Mouse (Mus musculus): ENCODE results near the gene C130032M10Rik. TPM values are rescaled to one million over a fixed set of nuclear protein-coding genes. Genes with fewer than 3 reads are reported as not detected.
"Not testable (repeated sequence)": the region's sequence is repeated elsewhere in the genome, so short reads cannot be mapped to it uniquely, and the experiment has no call there.

The C130032M10Rik gene
- polyA plus RNA-seq, 1 experiment from 2014 or later: 0.21 TPM

DNA sequence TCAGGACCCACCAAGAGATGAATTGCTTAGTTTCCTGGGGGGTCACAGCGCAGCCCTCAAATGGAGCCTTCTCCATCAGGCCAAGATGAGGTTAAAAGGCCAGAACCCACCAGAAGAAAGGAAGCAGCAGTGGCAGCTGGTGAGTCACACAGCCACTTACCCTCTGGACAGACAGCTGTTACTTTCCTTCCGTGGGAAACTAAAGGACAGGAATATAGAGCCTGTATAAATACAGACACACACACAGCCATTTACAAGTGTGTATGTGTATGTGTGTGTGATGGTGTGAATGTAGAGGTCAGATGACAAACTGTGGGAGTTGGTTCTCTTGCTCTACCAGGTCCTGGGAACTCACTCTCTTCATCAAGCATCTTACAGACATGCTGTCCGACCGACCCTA is 8.9 kb upstream of the C130032M10Rik start:
- no peak for ATAC-seq (ENCODE audit: low read depth)
- no peak overlapping the region for H3K4me3 ChIP-seq (ENCODE audit: low read length)

DNA sequence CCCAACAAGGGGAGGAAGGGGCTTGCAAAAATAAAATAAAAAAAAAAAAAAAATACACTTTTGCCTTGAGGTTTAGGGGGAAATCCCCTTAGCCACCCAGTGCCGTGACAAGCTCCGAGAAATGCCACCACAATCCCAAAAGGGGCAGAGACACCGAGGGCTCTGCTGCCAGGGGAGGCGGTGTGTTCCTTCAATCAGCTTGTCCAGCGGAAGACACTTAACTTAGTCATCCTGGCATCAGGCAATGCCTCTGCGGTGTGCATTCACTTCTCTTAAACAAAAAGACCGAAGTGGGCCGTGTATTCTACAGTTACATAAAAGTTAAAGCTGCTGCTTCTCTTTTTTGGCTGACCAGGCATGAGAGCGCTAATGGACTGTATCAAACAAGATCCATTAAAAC is 8.1 kb upstream of the C130032M10Rik start:
- peaks cover 20% of the 10 kb centered on the region for H3K36me3 ChIP-seq (ENCODE audit: control insufficient read depth, insufficient read depth, low read length)
- H3K9me3 ChIP-seq (ENCODE audit: control insufficient read depth, low read length): peaks cover 17% of the 10 kb centered on the region
- H3K9ac ChIP-seq (ENCODE audit: low read length): no peak overlapping the region
- no peaks in the 10 kb centered on the region for H3K27me3 ChIP-seq (ENCODE audit: control insufficient read depth, insufficient read depth, low read depth, low read length)
- no peak overlapping the region for H3K4me3 ChIP-seq (ENCODE audit: low read length)
- H3K4me1 ChIP-seq (replicated peaks; ENCODE audit: control insufficient read depth, insufficient read depth, low read length): no peaks in the 10 kb centered on the region
- 87% methylated on average over 9 of the region's 9 CpGs for WGBS
- no peak overlapping the region for H3K27ac ChIP-seq (ENCODE audit: low read length)
- no peak for ATAC-seq (ENCODE audit: low read depth)
- H3K4me2 ChIP-seq (ENCODE audit: low read depth, low read length): no peak overlapping the region

More for the DNA sequence above, 8.9 kb upstream of the C130032M10Rik start:
- H3K27me3 ChIP-seq (ENCODE audit: control insufficient read depth, insufficient read depth, low read depth, low read length): no peaks in the 10 kb centered on the region
- no peak overlapping the region for H3K9ac ChIP-seq (ENCODE audit: low read length)
- 63% methylated on average over 4 of the region's 4 CpGs for WGBS
- peaks cover 13% of the 10 kb centered on the region; the same call in 1 of the 2 replicates for H3K36me3 ChIP-seq (ENCODE audit: control insufficient read depth, insufficient read depth, low read length)
- H3K9me3 ChIP-seq (ENCODE audit: control insufficient read depth, low read length): peaks cover 10% of the 10 kb centered on the region; the same call in 1 of the 2 replicates
- H3K4me1 ChIP-seq (replicated peaks; ENCODE audit: control insufficient read depth, insufficient read depth, low read length): no peaks in the 10 kb centered on the region
- no peak overlapping the region for H3K4me2 ChIP-seq (ENCODE audit: low read depth, low read length)
- no peak overlapping the region for H3K27ac ChIP-seq (ENCODE audit: low read length)

DNA sequence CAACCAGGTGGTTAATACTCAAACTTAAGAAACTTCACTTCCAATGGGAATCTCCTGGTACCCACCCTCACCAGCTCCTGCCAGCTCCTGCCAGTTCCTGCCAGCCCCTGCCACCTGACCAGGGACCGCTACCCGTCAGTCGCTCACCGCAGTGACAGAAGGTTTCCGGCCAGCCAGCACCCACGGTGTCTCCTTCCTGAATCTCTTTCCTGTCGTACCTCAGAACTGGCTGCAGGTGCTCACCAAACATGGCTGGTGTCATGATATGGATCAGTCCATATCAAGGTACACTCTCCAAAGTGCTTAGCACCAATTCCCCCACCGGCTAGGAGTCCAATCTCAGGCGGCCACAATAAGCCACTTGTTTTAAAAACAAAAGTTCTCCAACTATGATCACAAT is 5.7 kb upstream of the C130032M10Rik start:
- Histone ChIP-seq H3K36me3 (ENCODE audit: control insufficient read depth, insufficient read depth, low read length) (peaks cover 39% of the 10 kb centered on the region), H3K9ac (ENCODE audit: low read length) (no peak overlapping the region), H3K27me3 (ENCODE audit: control insufficient read depth, insufficient read depth, low read depth, low read length) (no peaks in the 10 kb centered on the region), H3K27ac (ENCODE audit: low read length) (no peak overlapping the region), H3K4me1 (replicated peaks; ENCODE audit: control insufficient read depth, insufficient read depth, low read length) (no peaks in the 10 kb centered on the region), H3K9me3 (ENCODE audit: control insufficient read depth, low read length) (peaks cover 38% of the 10 kb centered on the region), H3K4me2 (ENCODE audit: low read depth, low read length) (no peak overlapping the region), H3K4me3 (ENCODE audit: low read length) (no peak overlapping the region)
- WGBS: 91% methylated on average over 9 of the region's 9 CpGs
- no peak for ATAC-seq (ENCODE audit: low read depth)

DNA sequence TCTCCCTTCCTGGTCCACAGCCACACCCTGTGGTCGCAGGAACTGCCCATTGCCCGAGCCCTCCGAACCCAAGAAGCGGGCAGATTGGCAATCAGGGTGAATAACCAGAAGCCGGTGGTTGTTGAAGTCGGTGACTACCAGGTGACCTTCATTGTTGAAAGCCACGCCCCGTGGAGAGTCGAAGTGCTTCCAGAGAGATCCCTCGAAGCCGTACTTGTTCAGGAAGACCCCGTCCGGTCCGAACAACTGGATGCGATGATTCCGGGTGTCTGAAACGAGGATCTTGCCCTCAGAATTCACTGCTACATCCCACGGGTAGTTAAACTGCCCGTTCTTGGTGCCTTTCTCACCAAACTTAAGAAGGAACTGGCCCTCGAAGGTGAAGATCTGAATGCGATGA is 2.7 kb upstream of the C130032M10Rik start:
- no peak overlapping the region for H3K9ac ChIP-seq (ENCODE audit: low read length)
- 98% methylated on average over 21 of the region's 21 CpGs for WGBS
- H3K4me3 ChIP-seq (ENCODE audit: low read length): no peak overlapping the region
- H3K9me3 ChIP-seq (ENCODE audit: control insufficient read depth, low read length): peaks cover 38% of the 10 kb centered on the region
- no peak overlapping the region for H3K27ac ChIP-seq (ENCODE audit: low read length)
- H3K4me1 ChIP-seq (replicated peaks; ENCODE audit: control insufficient read depth, insufficient read depth, low read length): peaks cover 7% of the 10 kb centered on the region; the same call in 1 of the 2 replicates
- no peak for ATAC-seq (ENCODE audit: low read depth)
- peaks cover 34% of the 10 kb centered on the region for H3K36me3 ChIP-seq (ENCODE audit: control insufficient read depth, insufficient read depth, low read length)
- H3K4me2 ChIP-seq (ENCODE audit: low read depth, low read length): no peak overlapping the region
- H3K27me3 ChIP-seq (ENCODE audit: control insufficient read depth, insufficient read depth, low read depth, low read length): no peaks in the 10 kb centered on the region

DNA sequence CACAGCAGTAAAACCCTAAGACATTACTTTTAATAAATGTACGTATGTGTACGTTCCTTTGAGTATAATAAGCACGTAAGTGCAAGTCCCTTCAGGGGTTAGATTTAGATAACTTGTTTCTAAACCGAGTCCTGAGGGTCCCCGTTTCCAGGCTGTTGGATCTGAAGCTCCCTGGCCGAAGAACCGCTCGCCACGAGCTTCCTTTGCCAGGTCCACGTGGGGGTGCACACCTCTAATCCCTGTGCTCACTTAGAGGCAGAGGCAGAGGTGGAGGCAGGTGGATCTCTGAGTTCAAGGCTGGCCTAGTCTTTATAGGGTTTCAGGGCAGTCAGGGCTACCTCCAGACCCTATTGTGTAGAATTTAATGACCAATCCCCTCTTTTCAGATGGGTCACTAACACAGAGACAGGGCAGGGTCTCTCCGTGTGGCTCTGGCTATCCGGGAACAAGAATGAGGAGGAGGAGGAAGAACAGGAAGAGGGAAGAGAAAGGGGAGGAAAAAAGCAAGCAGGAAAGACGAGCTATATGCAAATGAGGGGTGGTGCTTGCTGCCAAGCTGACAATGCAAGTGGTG is 2.5 kb downstream of the C130032M10Rik start:
- Histone ChIP-seq H3K9ac (ENCODE audit: low read length) (no peak overlapping the region), H3K36me3 (ENCODE audit: control insufficient read depth, insufficient read depth, low read length) (peaks cover 12% of the 10 kb centered on the region), H3K27me3 (ENCODE audit: control insufficient read depth, insufficient read depth, low read depth, low read length) (no peaks in the 10 kb centered on the region), H3K9me3 (ENCODE audit: control insufficient read depth, low read length) (peaks cover 15% of the 10 kb centered on the region), H3K27ac (ENCODE audit: low read length) (no peak overlapping the region), H3K4me3 (ENCODE audit: low read length) (no peak overlapping the region), H3K4me2 (ENCODE audit: low read depth, low read length) (no peak overlapping the region), H3K4me1 (replicated peaks; ENCODE audit: control insufficient read depth, insufficient read depth, low read length) (peaks cover 7% of the 10 kb centered on the region; the same call in 1 of the 2 replicates)
- no peak for ATAC-seq (ENCODE audit: low read depth)
- 73% methylated on average over 13 of the region's 13 CpGs for WGBS

DNA sequence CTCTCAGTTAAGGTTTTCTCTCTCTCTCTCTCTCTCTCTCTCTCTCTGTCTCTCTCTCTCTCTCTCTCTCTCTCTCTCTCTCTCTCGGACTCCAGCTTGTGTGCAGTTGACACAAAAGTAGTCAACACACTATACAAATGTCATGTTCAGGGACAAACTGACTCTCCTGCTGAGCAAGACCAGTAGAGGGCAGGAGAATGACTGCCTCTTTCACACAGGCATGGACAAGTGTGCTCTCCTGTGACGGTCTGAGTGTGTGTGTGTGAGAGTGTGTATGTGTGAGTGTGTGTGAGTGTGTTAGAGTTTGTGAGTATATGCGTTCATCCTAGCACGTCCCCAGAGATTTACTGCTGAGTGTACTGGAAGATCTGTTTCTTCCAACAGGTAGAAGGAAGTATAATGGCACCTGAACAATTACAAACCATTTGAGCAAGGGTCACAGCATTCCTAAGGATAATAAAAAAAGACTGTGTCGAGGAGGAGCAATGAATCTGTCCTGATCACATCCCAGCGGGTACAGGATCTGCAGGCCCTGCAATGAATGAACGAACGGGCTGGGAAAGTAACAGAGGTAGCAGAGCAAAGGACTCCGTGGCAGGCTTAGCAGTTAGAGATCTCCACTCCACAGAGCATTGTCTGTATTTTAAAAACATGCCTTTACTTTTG is 3.4 kb downstream of the C130032M10Rik start:
- 59% methylated on average over 9 of the region's 9 CpGs for WGBS
- ATAC-seq (ENCODE audit: low read depth): no peak
- H3K27me3 ChIP-seq (ENCODE audit: control insufficient read depth, insufficient read depth, low read depth, low read length): no peaks in the 10 kb centered on the region
- peaks cover 7% of the 10 kb centered on the region; the same call in 1 of the 2 replicates for H3K4me1 ChIP-seq (replicated peaks; ENCODE audit: control insufficient read depth, insufficient read depth, low read length)
- no peak overlapping the region for H3K4me3 ChIP-seq (ENCODE audit: low read length)
- H3K36me3 ChIP-seq (ENCODE audit: control insufficient read depth, insufficient read depth, low read length): peaks cover 3% of the 10 kb centered on the region
- no peak overlapping the region for H3K9ac ChIP-seq (ENCODE audit: low read length)
- peaks cover 5% of the 10 kb centered on the region for H3K9me3 ChIP-seq (ENCODE audit: control insufficient read depth, low read length)
- no peak overlapping the region for H3K4me2 ChIP-seq (ENCODE audit: low read depth, low read length)
- H3K27ac ChIP-seq (ENCODE audit: low read length): no peak overlapping the region

DNA sequence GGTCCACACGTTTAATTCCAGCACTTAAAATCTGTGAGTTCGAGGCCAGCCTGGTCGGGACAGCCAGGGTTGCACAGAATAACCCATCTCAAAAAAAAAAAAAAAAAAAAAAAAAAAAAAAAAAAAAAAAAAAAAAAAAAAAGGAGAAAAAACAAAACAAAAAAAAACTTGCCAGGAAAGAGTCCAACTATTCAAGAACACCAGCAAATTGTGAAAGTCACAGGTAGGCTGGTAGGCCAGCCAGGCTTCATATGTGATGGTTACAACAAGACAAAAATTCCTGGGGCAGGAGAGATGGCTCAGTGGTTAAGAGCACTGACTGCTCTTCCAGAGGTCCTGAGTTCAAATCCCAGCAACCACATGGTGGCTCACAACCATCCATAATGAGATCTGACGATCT is 5.0 kb downstream of the C130032M10Rik start:
- H3K27ac ChIP-seq (ENCODE audit: low read length); ATAC-seq (ENCODE audit: low read depth); H3K4me2 ChIP-seq (ENCODE audit: low read depth, low read length); H3K9me3 ChIP-seq (ENCODE audit: control insufficient read depth, low read length); H3K27me3 ChIP-seq (ENCODE audit: control insufficient read depth, insufficient read depth, low read depth, low read length); H3K4me1 ChIP-seq (replicated peaks; ENCODE audit: control insufficient read depth, insufficient read depth, low read length); H3K36me3 ChIP-seq (ENCODE audit: control insufficient read depth, insufficient read depth, low read length); H3K9ac ChIP-seq (ENCODE audit: low read length); H3K4me3 ChIP-seq (ENCODE audit: low read length): not testable (repeated sequence)
- WGBS: 63% methylated on average over 4 of the region's 4 CpGs

DNA sequence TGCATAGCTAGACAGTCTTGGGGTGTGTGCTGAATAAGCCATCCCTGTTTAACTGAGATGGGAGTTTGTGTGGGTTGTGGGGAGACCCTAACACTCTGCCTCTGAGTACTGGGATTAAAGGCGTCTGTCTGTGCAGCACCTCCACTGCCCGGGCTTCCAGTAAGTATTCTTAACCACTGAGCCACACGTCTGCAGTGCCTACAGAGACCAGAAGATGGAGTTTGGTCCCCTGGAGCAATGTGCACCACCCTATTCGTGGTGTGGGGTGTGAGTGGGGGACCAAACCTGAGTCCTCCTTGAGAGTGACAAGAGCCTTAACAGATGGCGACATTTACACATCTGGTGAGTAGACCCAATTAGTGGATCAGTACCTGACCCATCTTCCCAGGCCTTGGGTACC is 6.5 kb downstream of the C130032M10Rik start:
- Histone ChIP-seq H3K27ac (ENCODE audit: low read length) (no peak overlapping the region), H3K9me3 (ENCODE audit: control insufficient read depth, low read length) (no peaks in the 10 kb centered on the region), H3K27me3 (ENCODE audit: control insufficient read depth, insufficient read depth, low read depth, low read length) (no peaks in the 10 kb centered on the region), H3K36me3 (ENCODE audit: control insufficient read depth, insufficient read depth, low read length) (no peaks in the 10 kb centered on the region), H3K4me2 (ENCODE audit: low read depth, low read length) (no peak overlapping the region), H3K4me1 (replicated peaks; ENCODE audit: control insufficient read depth, insufficient read depth, low read length) (peaks cover 15% of the 10 kb centered on the region), H3K4me3 (ENCODE audit: low read length) (no peak overlapping the region), H3K9ac (ENCODE audit: low read length) (no peak overlapping the region)
- 53% methylated on average over 5 of the region's 5 CpGs for WGBS
- ATAC-seq (ENCODE audit: low read depth): no peak

DNA sequence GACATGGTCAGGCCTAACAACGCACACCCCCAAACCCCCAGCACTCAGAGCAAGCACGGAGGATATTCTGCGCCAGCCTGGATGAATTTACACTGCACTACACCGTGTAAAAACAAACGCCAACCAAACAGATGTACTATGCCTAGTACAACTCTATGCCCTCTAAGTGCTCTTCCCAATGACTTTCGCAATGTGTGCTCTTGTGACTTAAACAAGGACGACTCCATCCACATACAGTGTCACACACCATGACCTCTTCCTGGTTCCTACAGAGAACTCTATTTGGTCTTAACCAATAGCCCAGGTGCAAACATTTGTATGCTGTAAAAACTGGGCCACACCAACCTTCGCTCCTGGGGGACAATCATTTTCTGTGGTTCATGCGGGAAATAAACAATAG is 7.0 kb downstream of the C130032M10Rik start:
- Histone ChIP-seq H3K9me3 (ENCODE audit: control insufficient read depth, low read length) (no peaks in the 10 kb centered on the region), H3K27ac (ENCODE audit: low read length) (no peak overlapping the region), H3K36me3 (ENCODE audit: control insufficient read depth, insufficient read depth, low read length) (no peaks in the 10 kb centered on the region), H3K4me1 (replicated peaks; ENCODE audit: control insufficient read depth, insufficient read depth, low read length) (peaks cover 18% of the 10 kb centered on the region), H3K27me3 (ENCODE audit: control insufficient read depth, insufficient read depth, low read depth, low read length) (no peaks in the 10 kb centered on the region), H3K9ac (ENCODE audit: low read length) (no peak overlapping the region), H3K4me3 (ENCODE audit: low read length) (no peak overlapping the region), H3K4me2 (ENCODE audit: low read depth, low read length) (no peak overlapping the region)
- no peak for ATAC-seq (ENCODE audit: low read depth)
- WGBS: 70% methylated on average over 9 of the region's 9 CpGs
